Mouse (Mus musculus) MEL (cell line): ENCODE measurements around the gene Rab35. TPM values are rescaled to one million over a fixed set of nuclear protein-coding genes. Genes with fewer than 3 reads are reported as not detected.
A peak's percentile ranks its signal among the peaks of the same experiment; 100 is the strongest.

ENCODE experiments used
- DNase-seq: peaks from one replicate; pipeline ENCODE4 v3.0.0; 2011; ENCODE audit warnings: low read depth, low spot score
- H3K27ac ChIP-seq: 2 replicates; pipeline ENCODE4 v1.5.1; 2012; ENCODE audit warnings: low read depth, mild to moderate bottlenecking, control low read depth, low read length, moderate library complexity; ENCODE audit not compliant: control insufficient read depth
- H3K27me3 ChIP-seq, 2 experiments: fragments of 150-350 bp in 1 of 2; sonication (generic) in 1 of 2; 2 replicates each; pipeline ENCODE4 v1.6.1; 2012; ENCODE audit warnings: low read length in 2 of 2, mild to moderate bottlenecking in 2 of 2, improper control_type of control experiment in 1 of 2, moderate library complexity in 1 of 2; ENCODE audit not compliant: insufficient read depth in 2 of 2, control insufficient read depth in 1 of 2
- H3K36me3 ChIP-seq, 2 experiments: 2 replicates each; pipeline ENCODE4 v1.6.1; 2012 to 2014; ENCODE audit warnings: low read length in 2 of 2, improper control_type of control experiment in 1 of 2, inconsistent platforms in 1 of 2, mild to moderate bottlenecking in 1 of 2; ENCODE audit not compliant: insufficient read depth in 2 of 2, control insufficient read depth in 1 of 2
- H3K4me1 ChIP-seq, 2 experiments: fragments of 150-350 bp in 1 of 2; sonication (generic) in 1 of 2; 2 replicates each; pipeline ENCODE4 v1.6.1; 2012; ENCODE audit warnings: low read length in 2 of 2, improper control_type of control experiment in 1 of 2, mild to moderate bottlenecking in 1 of 2; ENCODE audit not compliant: insufficient read depth in 2 of 2, control insufficient read depth in 1 of 2
- H3K4me3 ChIP-seq, 2 experiments: fragments of 150-350 bp in 1 of 2; sonication (generic) in 1 of 2; 2 replicates each; pipeline ENCODE4 v1.5.1; 2012; ENCODE audit warnings: low read depth in 2 of 2, low read length in 2 of 2, mild to moderate bottlenecking in 2 of 2, moderate library complexity in 2 of 2, control low read depth in 1 of 2, improper control_type of control experiment in 1 of 2; ENCODE audit not compliant: control insufficient read depth in 1 of 2, insufficient read depth in 1 of 2
- H3K79me2 ChIP-seq: 2 replicates; pipeline ENCODE4 v1.6.1; 2012; ENCODE audit warnings: mild to moderate bottlenecking, low read length, moderate library complexity; ENCODE audit not compliant: control insufficient read depth, poor library complexity, insufficient read depth
- H3K9ac ChIP-seq: 2 replicates; pipeline ENCODE4 v1.6.1; 2012; ENCODE audit warnings: low read depth, mild to moderate bottlenecking, control low read depth, low read length, moderate library complexity; ENCODE audit not compliant: control insufficient read depth, poor library complexity, severe bottlenecking
- H3K9me3 ChIP-seq: fragments of 150-350 bp; sonication (generic); replicated peaks from 2 replicates; pipeline ENCODE4 v1.6.1; 2012; ENCODE audit warnings: mild to moderate bottlenecking, low read length, improper control_type of control experiment, moderate library complexity; ENCODE audit not compliant: insufficient read depth
- CHD1 ChIP-seq: IDR thresholded peaks from 2 replicates; pipeline ENCODE4 v1.6.1; 2012; ENCODE audit warnings: low read depth, mild to moderate bottlenecking, inconsistent platforms, low read length, improper control_type of control experiment
- CHD2 ChIP-seq: IDR thresholded peaks from 2 replicates; pipeline ENCODE4 v1.6.1; 2011; ENCODE audit warnings: low read length, improper control_type of control experiment
- CTCF ChIP-seq, 3 experiments: IDR thresholded peaks in 2 of 3; conservative IDR thresholded peaks in 1 of 3; 2 replicates each; pipeline ENCODE4 v1.5.1; 2011 to 2012; ENCODE audit warnings: low read length in 3 of 3, low read depth in 2 of 3, mild to moderate bottlenecking in 2 of 3, improper control_type of control experiment in 1 of 3, inconsistent platforms in 1 of 3, mixed read lengths in 1 of 3, moderate library complexity in 1 of 3; ENCODE audit not compliant: control insufficient read depth in 1 of 3, insufficient read depth in 1 of 3, poor library complexity in 1 of 3, severe bottlenecking in 1 of 3
- E2F4 ChIP-seq: IDR thresholded peaks from 2 replicates; pipeline ENCODE4 v1.6.1; 2011; ENCODE audit warnings: low read depth, low read length, improper control_type of control experiment, borderline replicate concordance
- ELF1 ChIP-seq: IDR thresholded peaks from 2 replicates; pipeline ENCODE4 v1.6.1; 2014; ENCODE audit warnings: low read depth, mild to moderate bottlenecking, inconsistent platforms, low read length, improper control_type of control experiment, moderate library complexity
- EP300 ChIP-seq, 2 experiments: IDR thresholded peaks; 2 replicates each; pipeline ENCODE4 v1.6.1; 2011; ENCODE audit warnings: improper control_type of control experiment in 2 of 2, low read length in 2 of 2, low read depth in 1 of 2, mild to moderate bottlenecking in 1 of 2
- GABPA ChIP-seq: IDR thresholded peaks from 2 replicates; pipeline ENCODE4 v1.6.1; 2012; ENCODE audit warnings: low read depth, mild to moderate bottlenecking, inconsistent platforms, low read length, improper control_type of control experiment, moderate library complexity
- GATA1 ChIP-seq: IDR thresholded peaks from 2 replicates; pipeline ENCODE4 v1.6.1; 2011; ENCODE audit warnings: low read depth, low read length, improper control_type of control experiment
- HCFC1 ChIP-seq: IDR thresholded peaks from 2 replicates; pipeline ENCODE4 v1.6.1; 2012; ENCODE audit warnings: low read depth, mild to moderate bottlenecking, inconsistent platforms, low read length, improper control_type of control experiment, moderate library complexity
- JUND ChIP-seq: IDR thresholded peaks from 2 replicates; pipeline ENCODE4 v1.6.1; 2011; ENCODE audit warnings: low read depth, mild to moderate bottlenecking, improper control_type of control experiment, low read length
- MAX ChIP-seq: IDR thresholded peaks from 2 replicates; pipeline ENCODE4 v1.6.1; 2011; ENCODE audit warnings: low read length, improper control_type of control experiment
- MEF2A ChIP-seq: IDR thresholded peaks from 2 replicates; pipeline ENCODE4 v1.6.1; 2014; ENCODE audit warnings: low read depth, mild to moderate bottlenecking, inconsistent platforms, low read length, improper control_type of control experiment; ENCODE audit not compliant: poor library complexity, insufficient replicate concordance, severe bottlenecking; ENCODE audit errors: extremely low read depth
- MXI1 ChIP-seq: IDR thresholded peaks from 2 replicates; pipeline ENCODE4 v1.6.1; 2011; ENCODE audit warnings: mild to moderate bottlenecking, low read depth, low read length, improper control_type of control experiment
- NELFE ChIP-seq: IDR thresholded peaks from 2 replicates; pipeline ENCODE4 v1.6.1; 2011; ENCODE audit warnings: low read depth, low read length, improper control_type of control experiment
- NRF1 ChIP-seq: IDR thresholded peaks from 2 replicates; pipeline ENCODE4 v1.6.1; 2014; ENCODE audit warnings: low read depth, mild to moderate bottlenecking, inconsistent platforms, low read length, improper control_type of control experiment, moderate library complexity; ENCODE audit not compliant: poor library complexity, insufficient read depth, severe bottlenecking
- POLR2A ChIP-seq, 2 experiments: IDR thresholded peaks; 2 replicates each; pipeline ENCODE4 v1.6.1; 2011 to 2012; ENCODE audit warnings: low read length in 2 of 2, mild to moderate bottlenecking in 2 of 2, control low read depth in 1 of 2, improper control_type of control experiment in 1 of 2, low read depth in 1 of 2, moderate library complexity in 1 of 2; ENCODE audit not compliant: control insufficient read depth in 1 of 2, insufficient read depth in 1 of 2, poor library complexity in 1 of 2
- POLR2AphosphoS2 ChIP-seq: IDR thresholded peaks from 2 replicates; pipeline ENCODE4 v1.6.1; 2011; ENCODE audit warnings: low read length, improper control_type of control experiment
- POLR2AphosphoS5 ChIP-seq: IDR thresholded peaks from 2 replicates; pipeline ENCODE4 v1.6.1; 2012; ENCODE audit warnings: low read depth, borderline replicate concordance, mild to moderate bottlenecking, inconsistent platforms, low read length, moderate library complexity, mixed read lengths
- RAD21 ChIP-seq: IDR thresholded peaks from 2 replicates; pipeline ENCODE4 v1.6.1; 2011; ENCODE audit warnings: mild to moderate bottlenecking, low read depth, low read length, improper control_type of control experiment
- SMC3 ChIP-seq: IDR thresholded peaks from 2 replicates; pipeline ENCODE4 v1.6.1; 2011; ENCODE audit warnings: low read depth, low read length, improper control_type of control experiment
- TBP ChIP-seq: IDR thresholded peaks from 2 replicates; pipeline ENCODE4 v1.8.0; 2011; ENCODE audit warnings: low read depth, low read length, improper control_type of control experiment
- USF2 ChIP-seq, 2 experiments: IDR thresholded peaks; 2 replicates each; pipeline ENCODE4 v1.6.1; 2011 to 2012; ENCODE audit warnings: improper control_type of control experiment in 2 of 2, low read length in 2 of 2, borderline replicate concordance in 1 of 2, inconsistent platforms in 1 of 2, low read depth in 1 of 2, mild to moderate bottlenecking in 1 of 2; ENCODE audit not compliant: insufficient read depth in 1 of 2
- ZNF384 ChIP-seq: IDR thresholded peaks from 2 replicates; pipeline ENCODE4 v1.6.1; 2012; ENCODE audit warnings: low read depth, mild to moderate bottlenecking, inconsistent platforms, low read length, improper control_type of control experiment
- polyA plus RNA-seq, 2 experiments: library from polyadenylated mRNA; stranded (reverse) in 1 of 2; unstranded in 1 of 2; fragments of >175 nt in 1 of 2; fragments of >200 nt in 1 of 2; gene quantifications; 2 replicates each; pipeline versions ENCODE4 v1.2.1 to v1.2.4; 2012; ENCODE audit warnings: low replicate concordance in 2 of 2, low read depth in 1 of 2; ENCODE audit not compliant: insufficient read length in 2 of 2, insufficient read depth in 1 of 2, missing spikeins in 1 of 2
- total RNA-seq: library from RNA; depleted of rRNA; stranded (reverse); fragments of 300-350 nt; gene quantifications from 2 replicates; pipeline ENCODE4 v1.2.3, GENCODE M21; 2012

Rab35 gene
- total and polyA plus RNA-seq, 3 experiments = 66.9 to 113 TPM; not detected in 1

DNA sequence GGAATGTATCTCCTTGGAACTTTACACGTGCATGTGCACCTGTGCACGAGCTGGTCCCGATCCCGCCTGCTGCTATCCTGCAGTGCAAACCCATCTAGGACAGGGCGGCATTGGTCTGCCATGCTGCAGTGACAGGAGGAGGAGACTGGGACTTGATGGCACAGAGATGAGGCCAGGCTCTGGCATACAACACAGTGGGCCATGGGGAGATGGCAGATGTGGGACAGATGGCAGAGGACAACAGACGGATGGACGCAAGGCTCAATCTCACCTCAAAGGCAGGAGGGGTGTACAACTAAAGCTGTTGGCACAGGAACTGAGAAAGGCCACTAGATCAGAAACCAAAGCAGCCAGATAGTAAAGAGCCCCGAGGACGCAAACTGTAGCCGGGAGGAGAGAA, 19.2 kb downstream of the Rab35 start:
- Histone ChIP-seq H3K36me3 (no peaks in the 10 kb centered on the region; a peak in 1 of 4 replicates), H3K9me3 (no peaks in the 10 kb centered on the region), H3K79me2 (no peaks in the 10 kb centered on the region), H3K27me3 (no peaks in the 10 kb centered on the region), H3K4me3 (no peak overlapping the region), H3K9ac (no peak overlapping the region)
- DNase-seq = no peak
- TF ChIP-seq NRF1 = no peak
- no peak for TF ChIP-seq MEF2A
- TF ChIP-seq POLR2AphosphoS2 = no peak
- no peak for TF ChIP-seq HCFC1
- no peak for TF ChIP-seq RAD21
- TF ChIP-seq CHD2 = no peak
- no peak for TF ChIP-seq JUND
- no peak for TF ChIP-seq E2F4
- TF ChIP-seq, all 39 proteins: peak for 0
- Histone ChIP-seq H3K4me1 (peaks cover 2 to 3% of the 10 kb centered on the region in 2 experiments; a peak in 1 of 4 replicates), H3K27ac (no peak overlapping the region)

DNA sequence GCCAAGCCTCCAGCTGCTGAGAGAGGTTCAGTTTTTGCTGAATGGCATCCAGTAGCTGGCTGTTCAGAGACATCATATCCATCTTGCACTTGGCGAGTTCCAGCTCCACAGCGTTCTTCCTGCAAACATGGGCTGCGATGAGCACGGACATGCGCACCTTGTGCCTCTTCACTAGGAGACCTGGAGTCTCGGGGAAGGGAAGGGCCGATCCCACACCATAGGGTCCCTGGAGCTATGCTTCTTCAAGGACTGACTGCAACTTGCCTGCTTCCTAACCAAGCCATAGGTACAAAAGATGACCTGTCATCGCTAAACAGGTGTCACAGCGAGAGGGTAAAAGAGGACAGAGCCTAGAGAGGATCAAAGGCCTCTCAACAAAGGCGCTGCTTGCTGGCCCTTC, 20.1 kb downstream of the Rab35 start:
- Histone ChIP-seq H3K4me3 (peak overlapping the region in 1 of 2 experiments; percentile 61; a peak in 2 of 4 replicates), H3K27me3 (no peaks in the 10 kb centered on the region), H3K4me1 (peaks cover 2 to 3% of the 10 kb centered on the region in 2 experiments; a peak in 1 of 4 replicates), H3K27ac (no peak overlapping the region), H3K79me2 (no peaks in the 10 kb centered on the region), H3K36me3 (no peaks in the 10 kb centered on the region; a peak in 1 of 4 replicates), H3K9me3 (no peaks in the 10 kb centered on the region), H3K9ac (no peak overlapping the region; the same call in 1 of the 2 replicates)
- no peak for TF ChIP-seq GABPA
- DNase-seq = no peak

DNA sequence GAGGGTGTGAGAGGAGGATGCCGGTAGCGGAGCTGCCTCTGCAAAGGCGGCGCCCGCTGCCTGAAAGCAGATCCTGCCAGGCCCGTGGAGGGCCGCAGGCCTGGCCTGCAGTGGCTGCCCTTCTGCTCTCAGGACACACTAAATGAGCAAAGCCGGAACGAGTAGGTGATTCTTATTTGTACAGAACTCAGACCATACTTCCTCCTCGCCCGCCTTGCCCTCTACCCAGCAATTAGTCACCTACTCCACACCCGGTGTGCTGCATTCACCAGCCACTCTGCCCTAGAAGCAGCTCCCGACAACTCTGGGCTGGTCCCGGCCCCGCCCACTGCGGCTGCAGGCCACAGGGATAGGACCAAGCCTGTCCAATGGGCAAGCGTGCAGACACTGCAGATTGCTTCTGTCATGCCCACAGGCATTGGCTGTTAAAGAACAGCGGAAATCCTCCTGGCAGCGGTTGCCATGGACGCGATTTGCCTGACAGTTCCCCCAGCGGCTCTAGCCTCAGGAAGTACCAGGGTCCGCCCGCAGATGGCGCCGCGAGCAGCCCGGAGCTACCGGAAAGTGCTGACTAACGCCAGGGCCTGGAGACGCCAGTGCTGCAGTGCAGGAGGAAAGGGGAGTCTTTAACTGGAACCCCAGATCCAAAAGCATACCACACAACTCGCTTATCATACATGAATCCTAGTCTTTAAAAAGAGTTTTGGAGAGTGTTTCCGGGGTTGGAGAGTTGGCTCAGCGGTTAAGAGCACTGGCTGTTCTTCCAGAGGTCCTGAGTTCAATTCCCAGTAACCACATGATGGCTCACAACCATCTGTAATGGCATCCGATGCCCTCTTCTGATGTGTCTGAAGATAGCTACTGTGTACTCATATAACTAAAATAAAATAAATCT, 21.2 kb downstream of the Rab35 start:
- H3K27me3 ChIP-seq = no peaks in the 10 kb centered on the region
- H3K27ac ChIP-seq = peak overlapping the region; percentile 71
- peak overlapping the region; percentile 61 to 66 for H3K4me3 ChIP-seq
- H3K79me2 ChIP-seq = no peaks in the 10 kb centered on the region
- H3K9me3 ChIP-seq = no peaks in the 10 kb centered on the region
- H3K9ac ChIP-seq = peak overlapping the region; percentile 68
- H3K4me1 ChIP-seq = peaks cover 2 to 3% of the 10 kb centered on the region in 2 experiments; a peak in 1 of 4 replicates
- peak; percentile 99 for DNase-seq
- H3K36me3 ChIP-seq = no peaks in the 10 kb centered on the region; a peak in 1 of 4 replicates
- TF ChIP-seq TBP (peak; percentile 98), NELFE (peak; percentile 87), USF2 (IDR thresholded peaks at IDR 0.05; ENCODE audit: borderline replicate concordance in 1 of 2, insufficient read depth in 1 of 2, low read depth in 1 of 2, low read length in 2 of 2) (no peak), GATA1 (no peak), E2F4 (no peak), HCFC1 (peak; percentile 78), POLR2A (IDR thresholded peaks at IDR 0.05; ENCODE audit: control insufficient read depth in 1 of 2, insufficient read depth in 1 of 2, low read depth in 1 of 2, low read length in 2 of 2, poor library complexity in 1 of 2) (peak; percentile 60 to 96; a peak in 3 of 4 replicates), POLR2AphosphoS5 (no peak), ELF1 (peak; percentile 83), POLR2AphosphoS2 (peak; percentile 47; the same call in 1 of the 2 replicates), SMC3 (peak; percentile 78), MAX (no peak; the same call in 1 of the 2 replicates), ZNF384 (no peak), CTCF (IDR thresholded peaks at IDR 0.05 in 2 of 3, conservative IDR thresholded peaks at IDR 0.05 in 1 of 3; ENCODE audit: control insufficient read depth in 1 of 3, insufficient read depth in 1 of 3, low read depth in 2 of 3, low read length in 3 of 3, poor library complexity in 1 of 3, severe bottlenecking in 1 of 3) (peak; percentile 73 to 92 (median 91)), MXI1 (peak; percentile 95), RAD21 (peak; percentile 65), EP300 (IDR thresholded peaks at IDR 0.05; ENCODE audit: low read depth in 1 of 2, low read length in 2 of 2) (peak in 1 of 2 experiments; percentile 27; a peak in 3 of 4 replicates), MEF2A (no peak), CHD1 (no peak)
